Mouse (Mus musculus): Measurements from ENCODE around the gene Ctnnd2. TPM values are rescaled to one million over a fixed set of nuclear protein-coding genes. Genes with fewer than 3 reads are reported as not detected.
A peak's percentile ranks its signal among the peaks of the same experiment; 100 is the strongest.

Gene Ctnnd2
- polyA plus RNA-seq, 1 experiment from 2014 or later = 45.1 TPM

GRCm38 (mm10) chr15:30468773-30469172, 296.4 kb downstream of the Ctnnd2 start:
- H3K9ac ChIP-seq (ENCODE audit: low read length) = no peak overlapping the region
- WGBS = 83% methylated on average over 3 of the region's 3 CpGs

GRCm38 (mm10) chr15:30471280-30471966, 299.0 kb downstream of the Ctnnd2 start:
- no peak for DNase-seq (ENCODE audit: low spot score)
- ATAC-seq = no peak; the same call in 1 of the 2 replicates
- H3K4me2 ChIP-seq (ENCODE audit: low read length) = no peak overlapping the region
- H3K27me3 ChIP-seq (replicated peaks; ENCODE audit: control insufficient read depth, insufficient read depth, low read length) = no peaks in the 10 kb centered on the region
- H3K9me3 ChIP-seq (replicated peaks; ENCODE audit: control insufficient read depth, low read length) = no peaks in the 10 kb centered on the region
- no peak overlapping the region for H3K4me3 ChIP-seq (ENCODE audit: low read depth, low read length)
- no peaks in the 10 kb centered on the region for H3K36me3 ChIP-seq (ENCODE audit: control insufficient read depth, insufficient read depth, low read length)
- H3K27ac ChIP-seq (ENCODE audit: low read depth, low read length) = no peak overlapping the region
- H3K4me1 ChIP-seq (ENCODE audit: control insufficient read depth, insufficient read depth, low read length) = peaks cover 3% of the 10 kb centered on the region; the same call in 1 of the 2 replicates
- WGBS = 81% methylated on average over 6 of the region's 6 CpGs
- H3K9ac ChIP-seq (ENCODE audit: low read length) = no peak overlapping the region

More at GRCm38 (mm10) chr15:30468773-30469172, 296.4 kb downstream of the Ctnnd2 start:
- H3K36me3 ChIP-seq (ENCODE audit: control insufficient read depth, insufficient read depth, low read length) = no peaks in the 10 kb centered on the region
- H3K9me3 ChIP-seq (replicated peaks; ENCODE audit: control insufficient read depth, low read length) = no peaks in the 10 kb centered on the region
- no peak for DNase-seq (ENCODE audit: low spot score)
- H3K4me3 ChIP-seq (ENCODE audit: low read depth, low read length) = no peak overlapping the region
- no peak overlapping the region for H3K27ac ChIP-seq (ENCODE audit: low read depth, low read length)
- ATAC-seq = no peak
- H3K4me2 ChIP-seq (ENCODE audit: low read length) = no peak overlapping the region
- H3K4me1 ChIP-seq (ENCODE audit: control insufficient read depth, insufficient read depth, low read length) = peaks cover 3% of the 10 kb centered on the region; the same call in 1 of the 2 replicates
- H3K27me3 ChIP-seq (replicated peaks; ENCODE audit: control insufficient read depth, insufficient read depth, low read length) = no peaks in the 10 kb centered on the region

- no peak overlapping the region for H3K27ac ChIP-seq (ENCODE audit: low read depth, low read length)
- no peaks in the 10 kb centered on the region for H3K9me3 ChIP-seq (replicated peaks; ENCODE audit: control insufficient read depth, low read length)
- peaks cover 6% of the 10 kb centered on the region; the same call in 1 of the 2 replicates for H3K4me1 ChIP-seq (ENCODE audit: control insufficient read depth, insufficient read depth, low read length)
- H3K36me3 ChIP-seq (ENCODE audit: control insufficient read depth, insufficient read depth, low read length) = no peaks in the 10 kb centered on the region
- ATAC-seq (peak; percentile 79; the same call in 1 of the 2 replicates), DNase-seq (ENCODE audit: low spot score) (peak; percentile 76)
- no peak overlapping the region for H3K9ac ChIP-seq (ENCODE audit: low read length)
- no peaks in the 10 kb centered on the region for H3K27me3 ChIP-seq (replicated peaks; ENCODE audit: control insufficient read depth, insufficient read depth, low read length)
- WGBS = 37% methylated on average over 15 of the region's 15 CpGs
- peak overlapping the region; percentile 23; the same call in 1 of the 2 replicates for H3K4me2 ChIP-seq (ENCODE audit: low read length)
- no peak overlapping the region for H3K4me3 ChIP-seq (ENCODE audit: low read depth, low read length)
Measured at GRCm38 (mm10) chr15:30480676-30481075, 308.3 kb downstream of the Ctnnd2 start.

GRCm38 (mm10) chr15:30506476-30506875, 334.1 kb downstream of the Ctnnd2 start:
- WGBS = 73% methylated on average over 5 of the region's 5 CpGs
- H3K4me3 ChIP-seq (ENCODE audit: low read depth, low read length) = no peak overlapping the region

GRCm38 (mm10) chr15:30512467-30512866, 340.1 kb downstream of the Ctnnd2 start:
- peak; percentile 7 for DNase-seq (ENCODE audit: low spot score)
- no peak for ATAC-seq

More at GRCm38 (mm10) chr15:30506476-30506875, 334.1 kb downstream of the Ctnnd2 start:
- Histone ChIP-seq H3K27ac (ENCODE audit: low read depth, low read length) (no peak overlapping the region), H3K4me1 (ENCODE audit: control insufficient read depth, insufficient read depth, low read length) (no peaks in the 10 kb centered on the region), H3K36me3 (ENCODE audit: control insufficient read depth, insufficient read depth, low read length) (no peaks in the 10 kb centered on the region), H3K27me3 (replicated peaks; ENCODE audit: control insufficient read depth, insufficient read depth, low read length) (no peaks in the 10 kb centered on the region), H3K4me2 (ENCODE audit: low read length) (no peak overlapping the region), H3K9me3 (replicated peaks; ENCODE audit: control insufficient read depth, low read length) (no peaks in the 10 kb centered on the region), H3K9ac (ENCODE audit: low read length) (no peak overlapping the region)
- DNase-seq (ENCODE audit: low spot score) (no peak), ATAC-seq (no peak)

GRCm38 (mm10) chr15:30513122-30513521, 340.7 kb downstream of the Ctnnd2 start:
- Histone ChIP-seq H3K4me3 (ENCODE audit: low read depth, low read length) (no peak overlapping the region), H3K9me3 (replicated peaks; ENCODE audit: control insufficient read depth, low read length) (no peaks in the 10 kb centered on the region), H3K4me1 (ENCODE audit: control insufficient read depth, insufficient read depth, low read length) (peaks cover 14% of the 10 kb centered on the region), H3K27me3 (replicated peaks; ENCODE audit: control insufficient read depth, insufficient read depth, low read length) (no peaks in the 10 kb centered on the region), H3K36me3 (ENCODE audit: control insufficient read depth, insufficient read depth, low read length) (no peaks in the 10 kb centered on the region), H3K4me2 (ENCODE audit: low read length) (no peak overlapping the region), H3K27ac (ENCODE audit: low read depth, low read length) (no peak overlapping the region), H3K9ac (ENCODE audit: low read length) (no peak overlapping the region)
- DNase-seq (ENCODE audit: low spot score) (peak; percentile 6), ATAC-seq (peak; percentile 27; the same call in 1 of the 2 replicates)

More at GRCm38 (mm10) chr15:30512467-30512866, 340.1 kb downstream of the Ctnnd2 start:
- Histone ChIP-seq H3K27me3 (replicated peaks; ENCODE audit: control insufficient read depth, insufficient read depth, low read length) (no peaks in the 10 kb centered on the region), H3K4me3 (ENCODE audit: low read depth, low read length) (no peak overlapping the region), H3K9ac (ENCODE audit: low read length) (no peak overlapping the region), H3K36me3 (ENCODE audit: control insufficient read depth, insufficient read depth, low read length) (no peaks in the 10 kb centered on the region), H3K9me3 (replicated peaks; ENCODE audit: control insufficient read depth, low read length) (no peaks in the 10 kb centered on the region), H3K27ac (ENCODE audit: low read depth, low read length) (no peak overlapping the region), H3K4me1 (ENCODE audit: control insufficient read depth, insufficient read depth, low read length) (peaks cover 14% of the 10 kb centered on the region), H3K4me2 (ENCODE audit: low read length) (no peak overlapping the region)
- WGBS = 13% methylated on average over 3 of the region's 3 CpGs

GRCm38 (mm10) chr15:30515425-30515824, 343.0 kb downstream of the Ctnnd2 start:
- peak; percentile 62; the same call in 1 of the 2 replicates for ATAC-seq
- DNase-seq (ENCODE audit: low spot score) = peak; percentile 46
- Histone ChIP-seq H3K4me1 (ENCODE audit: control insufficient read depth, insufficient read depth, low read length) (peaks cover 14% of the 10 kb centered on the region), H3K4me3 (ENCODE audit: low read depth, low read length) (no peak overlapping the region), H3K4me2 (ENCODE audit: low read length) (no peak overlapping the region), H3K9me3 (replicated peaks; ENCODE audit: control insufficient read depth, low read length) (no peaks in the 10 kb centered on the region), H3K27ac (ENCODE audit: low read depth, low read length) (peak overlapping the region; percentile 27; the same call in 1 of the 2 replicates), H3K27me3 (replicated peaks; ENCODE audit: control insufficient read depth, insufficient read depth, low read length) (no peaks in the 10 kb centered on the region), H3K9ac (ENCODE audit: low read length) (no peak overlapping the region), H3K36me3 (ENCODE audit: control insufficient read depth, insufficient read depth, low read length) (no peaks in the 10 kb centered on the region)
- 31% methylated on average over 4 of the region's 4 CpGs for WGBS

GRCm38 (mm10) chr15:30541459-30541858, 369.1 kb downstream of the Ctnnd2 start:
- 88% methylated on average over 5 of the region's 5 CpGs for WGBS
- Histone ChIP-seq H3K4me3 (ENCODE audit: low read depth, low read length) (no peak overlapping the region), H3K27me3 (replicated peaks; ENCODE audit: control insufficient read depth, insufficient read depth, low read length) (no peaks in the 10 kb centered on the region), H3K27ac (ENCODE audit: low read depth, low read length) (no peak overlapping the region), H3K9me3 (replicated peaks; ENCODE audit: control insufficient read depth, low read length) (no peaks in the 10 kb centered on the region), H3K9ac (ENCODE audit: low read length) (no peak overlapping the region), H3K4me2 (ENCODE audit: low read length) (no peak overlapping the region), H3K36me3 (ENCODE audit: control insufficient read depth, insufficient read depth, low read length) (no peaks in the 10 kb centered on the region), H3K4me1 (ENCODE audit: control insufficient read depth, insufficient read depth, low read length) (no peaks in the 10 kb centered on the region)
- ATAC-seq = no peak
- DNase-seq (ENCODE audit: low spot score) = no peak

- Histone ChIP-seq H3K27me3 (replicated peaks; ENCODE audit: control insufficient read depth, insufficient read depth, low read length) (no peaks in the 10 kb centered on the region), H3K9me3 (replicated peaks; ENCODE audit: control insufficient read depth, low read length) (no peaks in the 10 kb centered on the region), H3K36me3 (ENCODE audit: control insufficient read depth, insufficient read depth, low read length) (no peaks in the 10 kb centered on the region), H3K4me3 (ENCODE audit: low read depth, low read length) (no peak overlapping the region), H3K9ac (ENCODE audit: low read length) (no peak overlapping the region), H3K4me1 (ENCODE audit: control insufficient read depth, insufficient read depth, low read length) (no peaks in the 10 kb centered on the region), H3K27ac (ENCODE audit: low read depth, low read length) (no peak overlapping the region), H3K4me2 (ENCODE audit: low read length) (no peak overlapping the region)
- 84% methylated on average over 4 of the region's 4 CpGs for WGBS
- DNase-seq (ENCODE audit: low spot score) (no peak), ATAC-seq (no peak)
Measured at GRCm38 (mm10) chr15:30548263-30548662, 375.9 kb downstream of the Ctnnd2 start.

Data from forebrain, embryonic 14.5 days (tissue).